Mouse (Mus musculus): ENCODE results near the gene Tmem207. TPM values are rescaled to one million over a fixed set of nuclear protein-coding genes. Genes with fewer than 3 reads are reported as not detected.

The Tmem207 gene
- total RNA-seq, 1 experiment from 2014 or later, result 0.30 TPM

GRCm38 (mm10) chr16:26454163-26454562, 72.4 kb downstream of the Tmem207 start:
- DNase-seq, result no peak

Other genes starting within 250 kb of the Tmem207 start
- gene Cldn1, start 154.9 kb downstream of the Tmem207 start, total RNA-seq (2021), result 5.2 and 8.0 TPM in 2 replicates
- not detected in 2 replicates for gene Cldn16, start 63.6 kb downstream of the Tmem207 start, total RNA-seq (2021)
- gene Il1rap, start 54.9 kb upstream of the Tmem207 start, total RNA-seq (2021), result 11.6 and 16.9 TPM in 2 replicates